Mouse (Mus musculus): ENCODE data around the gene Rnf216. TPM values are rescaled to one million over a fixed set of nuclear protein-coding genes. Genes with fewer than 3 reads are reported as not detected.

The Rnf216 gene
- polyA plus RNA-seq, 1 experiment from 2014 or later, result 38.7 TPM

DNA sequence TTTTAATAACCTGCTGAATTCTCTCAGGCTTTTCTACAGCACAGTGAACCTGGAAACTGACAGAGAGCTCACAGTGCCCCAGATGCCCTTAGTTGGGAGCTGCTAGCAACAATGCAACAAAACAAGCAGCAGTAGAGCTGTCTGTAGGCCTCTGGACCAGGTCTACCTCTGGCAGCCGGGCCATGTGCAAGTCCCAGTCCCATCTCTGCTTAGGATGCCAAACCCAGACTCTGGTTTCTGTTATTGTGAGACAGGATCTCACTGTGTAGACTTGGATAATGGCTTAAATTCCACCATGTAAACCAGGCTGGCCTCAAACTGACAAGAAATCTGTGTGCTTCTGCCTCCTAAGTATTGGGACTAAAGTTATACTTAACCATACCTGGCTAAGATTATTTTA is 11.2 kb downstream of the Rnf216 start:
- 73% methylated on average over 1 of the region's 1 CpGs for WGBS

DNA sequence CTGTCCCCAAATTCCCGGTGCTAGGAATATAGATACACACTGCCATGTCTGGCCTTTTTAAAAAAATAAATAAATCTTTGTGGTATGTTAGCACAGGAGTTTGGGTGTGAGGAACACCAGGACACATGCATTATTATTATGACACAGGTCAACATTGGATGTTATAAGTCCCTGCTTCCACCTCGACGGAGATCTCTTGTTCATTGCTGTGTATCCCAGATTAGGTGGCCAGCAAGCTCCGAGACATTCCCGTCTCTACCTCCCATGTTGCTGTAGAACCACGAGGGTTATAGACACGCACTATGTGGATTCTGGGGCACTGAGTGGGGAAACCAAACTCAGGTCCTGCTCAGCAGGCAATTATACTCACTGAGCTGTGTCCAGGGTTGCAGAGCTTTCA is 17.5 kb downstream of the Rnf216 start:
- Histone ChIP-seq H3K9me3 (replicated peaks) (no peaks in the 10 kb centered on the region), H3K9ac (no peak overlapping the region), H3K27ac (ENCODE audit: poor library complexity, severe bottlenecking) (no peak overlapping the region), H3K4me2 (no peak overlapping the region), H3K36me3 (peaks cover 40% of the 10 kb centered on the region), H3K4me3 (no peak overlapping the region), H3K4me1 (replicated peaks) (peaks cover 6% of the 10 kb centered on the region), H3K27me3 (replicated peaks) (no peaks in the 10 kb centered on the region)
- ATAC-seq (ENCODE audit: insufficient number of reproducible peaks, low FRiP score), result no peak
- 90% methylated on average over 7 of the region's 7 CpGs for WGBS

More for the DNA sequence above, 11.2 kb downstream of the Rnf216 start:
- no peak overlapping the region for H3K4me2 ChIP-seq
- no peak overlapping the region for H3K27ac ChIP-seq (ENCODE audit: poor library complexity, severe bottlenecking)
- peaks cover 20% of the 10 kb centered on the region for H3K4me1 ChIP-seq (replicated peaks)
- no peak for ATAC-seq (ENCODE audit: insufficient number of reproducible peaks, low FRiP score)
- peak overlapping the region; percentile 32; the same call in 1 of the 2 replicates for H3K9ac ChIP-seq
- H3K27me3 ChIP-seq (replicated peaks), result no peaks in the 10 kb centered on the region
- H3K4me3 ChIP-seq, result no peak overlapping the region
- no peaks in the 10 kb centered on the region for H3K9me3 ChIP-seq (replicated peaks)
- H3K36me3 ChIP-seq, result no peaks in the 10 kb centered on the region

DNA sequence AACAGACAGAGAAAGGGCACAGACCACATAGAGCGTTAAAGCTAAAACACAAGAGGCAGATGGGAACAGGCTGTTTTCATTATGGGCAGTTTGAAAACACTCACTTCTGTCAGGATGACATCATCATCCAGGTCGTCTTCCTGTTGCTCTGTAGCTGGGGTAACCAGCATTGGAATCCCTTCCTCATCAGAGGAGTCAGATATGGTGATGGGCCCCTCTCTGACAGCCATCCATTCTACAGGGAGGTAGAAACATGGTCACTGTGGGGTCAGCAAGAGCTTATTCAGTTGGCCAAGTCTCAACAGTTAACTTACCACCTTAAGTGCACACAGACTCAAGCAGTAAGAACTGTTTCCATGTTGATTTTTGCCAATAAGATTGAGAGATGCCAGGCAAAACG is 19.9 kb downstream of the Rnf216 start:
- Histone ChIP-seq H3K4me1 (replicated peaks) (peaks cover 9% of the 10 kb centered on the region), H3K9ac (no peak overlapping the region), H3K9me3 (replicated peaks) (no peaks in the 10 kb centered on the region), H3K27me3 (replicated peaks) (no peaks in the 10 kb centered on the region), H3K27ac (ENCODE audit: poor library complexity, severe bottlenecking) (no peak overlapping the region), H3K4me3 (no peak overlapping the region), H3K4me2 (no peak overlapping the region), H3K36me3 (peaks cover 58% of the 10 kb centered on the region)
- WGBS, result 56% methylated on average over 3 of the region's 3 CpGs
- no peak for ATAC-seq (ENCODE audit: insufficient number of reproducible peaks, low FRiP score)

DNA sequence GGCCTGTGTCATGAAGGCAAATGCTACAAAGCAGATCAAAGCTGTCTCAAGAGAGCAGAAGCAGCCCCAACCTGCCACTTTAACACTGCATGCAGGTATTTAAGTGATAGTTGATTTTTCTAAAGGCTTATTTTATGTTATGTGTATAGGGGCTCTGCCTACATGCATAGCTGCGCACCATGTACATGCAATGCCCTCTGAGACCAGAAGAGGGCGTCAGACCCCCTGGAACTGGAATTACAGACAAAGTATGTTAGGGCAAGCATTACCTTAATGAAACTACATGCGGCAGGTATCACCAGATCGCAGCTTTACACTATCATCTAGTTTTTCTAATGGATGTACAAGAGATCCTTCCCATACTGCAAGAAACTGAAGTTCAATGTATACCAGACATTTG is 27.9 kb downstream of the Rnf216 start:
- Histone ChIP-seq H3K36me3 (peaks cover 71% of the 10 kb centered on the region), H3K9me3 (replicated peaks) (no peaks in the 10 kb centered on the region), H3K27me3 (replicated peaks) (no peaks in the 10 kb centered on the region), H3K4me3 (no peak overlapping the region), H3K27ac (ENCODE audit: poor library complexity, severe bottlenecking) (no peak overlapping the region), H3K4me2 (no peak overlapping the region), H3K4me1 (replicated peaks) (0 out of 2 replicates have a peak, but pooled peaks cover 9% of the 10 kb centered on the region), H3K9ac (no peak overlapping the region)
- WGBS, result 71% methylated on average over 4 of the region's 4 CpGs
- no peak for ATAC-seq (ENCODE audit: insufficient number of reproducible peaks, low FRiP score)

DNA sequence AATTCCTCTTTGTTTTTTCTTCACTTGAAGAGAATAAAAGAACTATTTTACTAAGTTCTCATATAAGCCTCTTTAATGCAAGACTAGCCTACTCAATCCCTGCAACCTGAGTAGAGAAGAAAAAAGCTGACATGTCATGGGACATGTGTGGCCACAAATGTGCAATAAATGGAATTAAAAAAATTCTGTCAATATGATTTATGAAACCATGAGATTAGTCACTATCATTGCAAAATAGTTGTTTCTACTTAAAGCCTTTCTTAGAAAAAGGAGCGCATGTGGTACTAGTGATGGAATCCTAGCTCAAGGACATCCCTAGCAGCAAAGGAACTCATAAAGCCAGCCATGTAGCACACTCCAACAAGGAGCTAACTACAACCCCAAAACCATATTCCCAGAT is 33.0 kb downstream of the Rnf216 start:
- no peaks in the 10 kb centered on the region for H3K9me3 ChIP-seq (replicated peaks)
- 100% methylated on average over 1 of the region's 1 CpGs for WGBS
- peaks cover 82% of the 10 kb centered on the region for H3K36me3 ChIP-seq
- no peaks in the 10 kb centered on the region for H3K27me3 ChIP-seq (replicated peaks)
- H3K4me2 ChIP-seq, result no peak overlapping the region
- no peak overlapping the region for H3K9ac ChIP-seq
- no peak for ATAC-seq (ENCODE audit: insufficient number of reproducible peaks, low FRiP score)
- no peak overlapping the region for H3K4me3 ChIP-seq
- H3K27ac ChIP-seq (ENCODE audit: poor library complexity, severe bottlenecking), result no peak overlapping the region
- 0 out of 2 replicates have a peak, but pooled peaks cover 4% of the 10 kb centered on the region for H3K4me1 ChIP-seq (replicated peaks)

DNA sequence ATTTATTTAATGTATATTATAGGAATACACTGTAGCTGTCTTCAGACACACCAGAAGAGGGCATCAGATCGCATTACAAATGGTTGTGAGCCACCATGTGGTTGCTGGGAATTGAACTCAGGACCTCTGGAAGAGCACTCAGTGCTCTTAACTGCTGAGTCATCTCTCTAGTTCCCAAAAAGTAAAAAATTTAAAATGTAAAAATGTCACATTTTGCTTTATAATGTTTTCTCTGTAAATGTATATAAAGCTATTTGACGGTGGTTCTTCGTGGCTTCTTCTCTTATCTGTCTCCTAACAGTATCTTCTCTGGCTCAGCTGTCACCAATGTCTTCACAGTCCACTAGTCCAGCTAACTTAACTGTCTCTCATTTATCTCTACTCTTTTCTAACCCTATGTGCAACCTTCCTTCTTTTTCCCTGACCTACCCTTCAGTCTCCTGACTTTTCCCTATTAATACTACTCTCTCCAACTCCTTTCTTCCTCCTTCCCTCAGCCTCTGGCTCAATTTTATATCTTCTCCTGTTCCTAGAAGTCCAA is 36.1 kb downstream of the Rnf216 start:
- H3K36me3 ChIP-seq, result peaks cover 88% of the 10 kb centered on the region
- H3K27ac ChIP-seq (ENCODE audit: poor library complexity, severe bottlenecking), result no peak overlapping the region
- H3K4me3 ChIP-seq, result no peak overlapping the region
- no peaks in the 10 kb centered on the region for H3K27me3 ChIP-seq (replicated peaks)
- no peak overlapping the region for H3K9ac ChIP-seq
- no peak overlapping the region for H3K4me2 ChIP-seq
- no peaks in the 10 kb centered on the region for H3K9me3 ChIP-seq (replicated peaks)
- 80% methylated on average over 3 of the region's 3 CpGs for WGBS
- H3K4me1 ChIP-seq (replicated peaks), result no peaks in the 10 kb centered on the region
- no peak for ATAC-seq (ENCODE audit: insufficient number of reproducible peaks, low FRiP score)

DNA sequence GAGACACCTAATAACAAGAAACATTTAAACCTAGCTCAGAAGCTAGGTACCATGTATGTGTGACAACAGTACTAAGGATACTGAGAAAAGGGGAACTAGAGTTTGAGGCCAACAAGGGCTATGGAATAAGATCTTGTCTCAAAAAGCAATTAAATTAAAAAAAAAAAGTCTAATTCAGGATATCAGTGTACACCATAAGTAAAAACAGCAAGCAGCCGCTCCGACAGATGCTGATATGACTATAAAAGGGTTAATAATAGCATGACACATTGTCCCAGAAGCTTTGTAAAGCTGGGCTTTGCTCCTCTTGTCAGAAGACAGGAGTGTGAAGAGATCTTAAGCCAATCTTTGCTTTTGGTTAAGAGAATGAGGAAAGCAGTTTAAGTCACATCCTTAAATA is 36.8 kb downstream of the Rnf216 start:
- no peak for ATAC-seq (ENCODE audit: insufficient number of reproducible peaks, low FRiP score)
- peaks cover 86% of the 10 kb centered on the region for H3K36me3 ChIP-seq
- 93% methylated on average over 2 of the region's 2 CpGs for WGBS

DNA sequence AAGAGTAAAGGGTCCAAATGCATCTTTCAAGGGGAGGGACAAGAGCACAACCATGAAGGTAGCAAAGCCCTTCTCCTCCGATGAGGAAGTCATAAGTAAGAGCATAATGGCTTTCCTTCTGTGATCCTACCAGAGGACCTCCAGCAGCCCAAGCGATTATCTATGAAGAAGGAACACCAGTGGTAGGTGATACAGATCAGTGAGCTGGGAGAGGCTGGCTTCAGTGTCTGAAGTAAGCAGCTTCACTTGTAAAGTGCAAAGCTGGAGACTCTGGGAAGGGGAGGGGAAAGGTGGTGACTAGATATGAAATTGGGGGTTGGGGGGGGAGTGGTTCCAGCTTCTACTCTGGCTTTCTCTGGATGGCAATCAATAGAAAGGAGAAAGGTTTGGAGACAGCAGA is 43.7 kb downstream of the Rnf216 start:
- ATAC-seq (ENCODE audit: insufficient number of reproducible peaks, low FRiP score), result no peak
- Histone ChIP-seq H3K9ac (no peak overlapping the region), H3K9me3 (replicated peaks) (no peaks in the 10 kb centered on the region), H3K4me1 (replicated peaks) (peaks cover 6% of the 10 kb centered on the region), H3K4me2 (no peak overlapping the region), H3K4me3 (no peak overlapping the region), H3K27me3 (replicated peaks) (no peaks in the 10 kb centered on the region), H3K36me3 (peaks cover 57% of the 10 kb centered on the region), H3K27ac (ENCODE audit: poor library complexity, severe bottlenecking) (no peak overlapping the region)
- 86% methylated on average over 2 of the region's 2 CpGs for WGBS

More for the DNA sequence above, 36.8 kb downstream of the Rnf216 start:
- H3K4me3 ChIP-seq, result no peak overlapping the region
- no peaks in the 10 kb centered on the region for H3K27me3 ChIP-seq (replicated peaks)
- H3K9me3 ChIP-seq (replicated peaks), result no peaks in the 10 kb centered on the region
- no peaks in the 10 kb centered on the region for H3K4me1 ChIP-seq (replicated peaks)
- H3K4me2 ChIP-seq, result no peak overlapping the region
- no peak overlapping the region for H3K27ac ChIP-seq (ENCODE audit: poor library complexity, severe bottlenecking)
- no peak overlapping the region for H3K9ac ChIP-seq

DNA sequence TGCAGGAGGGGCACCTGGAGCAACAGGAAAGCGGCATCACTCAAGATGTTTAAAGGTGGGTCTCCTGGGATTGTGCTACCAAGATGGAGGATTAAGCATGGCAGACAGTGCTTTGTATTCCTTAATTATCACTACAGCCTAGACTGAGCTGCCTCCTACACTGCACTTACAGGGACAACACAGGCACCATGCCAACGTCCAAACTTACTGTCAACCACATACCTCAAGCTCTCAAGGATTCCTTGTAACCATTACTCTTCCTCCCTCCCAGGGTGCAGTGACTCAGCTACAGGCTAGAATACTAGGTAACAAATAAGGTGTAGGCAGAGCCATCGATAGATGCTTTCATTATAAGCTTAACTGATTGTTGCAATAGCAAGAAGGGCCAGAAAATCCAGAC is 44.4 kb downstream of the Rnf216 start:
- Histone ChIP-seq H3K4me1 (replicated peaks) (peaks cover 6% of the 10 kb centered on the region), H3K36me3 (peaks cover 56% of the 10 kb centered on the region), H3K4me2 (no peak overlapping the region), H3K27me3 (replicated peaks) (no peaks in the 10 kb centered on the region), H3K27ac (ENCODE audit: poor library complexity, severe bottlenecking) (no peak overlapping the region), H3K4me3 (no peak overlapping the region), H3K9ac (no peak overlapping the region), H3K9me3 (replicated peaks) (no peaks in the 10 kb centered on the region)
- WGBS, result 89% methylated on average over 3 of the region's 3 CpGs
- no peak for ATAC-seq (ENCODE audit: insufficient number of reproducible peaks, low FRiP score)

DNA sequence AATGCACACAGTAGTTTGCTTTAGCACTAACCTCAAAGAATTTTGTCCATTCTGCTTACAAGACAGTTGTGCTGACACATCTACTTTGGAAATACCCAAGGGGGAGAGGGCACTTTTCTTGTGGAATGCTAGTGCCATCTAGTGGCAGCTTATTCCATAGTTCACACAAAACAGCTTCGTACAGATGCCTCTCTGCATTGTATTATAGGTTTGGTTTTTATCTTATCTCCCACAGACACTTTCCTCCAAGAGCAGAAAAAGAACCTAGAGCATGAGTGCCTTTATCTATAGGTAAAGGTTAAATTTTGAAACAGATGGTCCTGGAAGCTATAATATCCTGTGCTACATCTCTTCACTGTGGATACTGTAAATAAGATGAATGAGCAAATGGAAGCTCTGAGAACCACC is 46.2 kb downstream of the Rnf216 start:
- WGBS, result 2% methylated on average over 1 of the region's 1 CpGs
- no peak overlapping the region for H3K4me2 ChIP-seq
- no peak overlapping the region for H3K9ac ChIP-seq
- H3K27me3 ChIP-seq (replicated peaks), result no peaks in the 10 kb centered on the region
- ATAC-seq (ENCODE audit: insufficient number of reproducible peaks, low FRiP score), result 0 out of 2 replicates have a peak, but pooled peaks have one; percentile 59
- no peak overlapping the region for H3K27ac ChIP-seq (ENCODE audit: poor library complexity, severe bottlenecking)
- H3K9me3 ChIP-seq (replicated peaks), result no peaks in the 10 kb centered on the region
- no peak overlapping the region for H3K4me3 ChIP-seq
- peaks cover 44% of the 10 kb centered on the region for H3K36me3 ChIP-seq
- H3K4me1 ChIP-seq (replicated peaks), result peaks cover 12% of the 10 kb centered on the region

DNA sequence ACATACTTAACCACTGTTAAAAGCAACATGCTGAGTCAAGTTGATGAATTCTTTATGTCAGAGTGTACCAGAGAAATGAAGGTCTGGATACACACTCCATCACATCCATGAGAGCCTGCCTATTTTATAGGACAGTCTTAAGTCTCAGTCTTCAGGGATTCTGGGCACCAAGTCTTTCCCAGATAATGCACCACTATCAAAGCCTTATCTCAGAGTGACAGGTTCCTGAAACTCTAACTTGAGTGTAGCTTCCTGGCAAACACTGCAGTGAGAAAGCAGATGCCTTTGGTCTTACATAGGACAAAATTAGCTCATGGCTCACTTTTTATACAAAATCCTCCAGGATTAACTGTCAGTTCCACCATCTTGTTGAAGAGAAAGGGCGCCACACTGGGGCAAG is 46.7 kb downstream of the Rnf216 start:
- Histone ChIP-seq H3K4me3 (no peak overlapping the region), H3K36me3 (peaks cover 44% of the 10 kb centered on the region), H3K27ac (ENCODE audit: poor library complexity, severe bottlenecking) (no peak overlapping the region), H3K9me3 (replicated peaks) (no peaks in the 10 kb centered on the region), H3K27me3 (replicated peaks) (no peaks in the 10 kb centered on the region), H3K4me1 (replicated peaks) (peaks cover 16% of the 10 kb centered on the region), H3K4me2 (no peak overlapping the region), H3K9ac (no peak overlapping the region)
- WGBS, result 84% methylated on average over 1 of the region's 1 CpGs
- ATAC-seq (ENCODE audit: insufficient number of reproducible peaks, low FRiP score), result 0 out of 2 replicates have a peak, but pooled peaks have one; percentile 57

DNA sequence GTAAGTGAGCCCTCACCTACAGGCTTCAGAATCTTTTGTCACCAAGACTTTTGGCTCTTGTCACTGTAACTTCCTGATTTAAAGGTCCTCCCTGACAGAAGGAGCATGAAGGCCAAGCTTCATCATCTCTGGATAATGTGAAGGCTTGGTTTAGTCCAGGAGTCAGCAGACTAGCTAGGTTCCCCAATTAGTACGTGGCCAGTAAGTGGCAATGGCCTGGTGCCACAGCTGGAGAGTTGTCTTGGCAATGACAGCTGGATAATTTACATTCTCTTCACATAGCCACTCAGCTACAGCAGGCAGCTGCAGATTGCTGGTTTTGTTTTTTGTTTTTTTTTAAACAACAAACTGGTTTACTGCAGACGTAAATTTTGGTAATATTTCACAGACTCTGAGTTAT is 47.6 kb downstream of the Rnf216 start:
- no peaks in the 10 kb centered on the region for H3K9me3 ChIP-seq (replicated peaks)
- no peak overlapping the region for H3K4me3 ChIP-seq
- peaks cover 44% of the 10 kb centered on the region for H3K36me3 ChIP-seq
- H3K4me2 ChIP-seq, result no peak overlapping the region
- ATAC-seq (ENCODE audit: insufficient number of reproducible peaks, low FRiP score), result no peak
- WGBS, result 95% methylated on average over 2 of the region's 2 CpGs
- H3K27me3 ChIP-seq (replicated peaks), result no peaks in the 10 kb centered on the region
- H3K27ac ChIP-seq (ENCODE audit: poor library complexity, severe bottlenecking), result no peak overlapping the region
- no peak overlapping the region for H3K9ac ChIP-seq
- peaks cover 23% of the 10 kb centered on the region for H3K4me1 ChIP-seq (replicated peaks)
